Mouse (Mus musculus) midbrain, embryonic 16.5 days (tissue): Measurements from ENCODE around the gene Tle6. TPM values are rescaled to one million over a fixed set of nuclear protein-coding genes. Genes with fewer than 3 reads are reported as not detected.
A peak's percentile ranks its signal among the peaks of the same experiment; 100 is the strongest.

ENCODE experiments used
- ATAC-seq: fragments of 200-750 bp; cut with Nextera tagmentation; 2 replicates; pipeline ENCODE4 v1.8.0; 2017; ENCODE audit warnings: moderate TSS enrichment
- H3K27ac ChIP-seq: fragments of 300-500 bp; sonication (generic); 2 replicates; pipeline ENCODE4 v1.5.1; 2014; ENCODE audit warnings: mild to moderate bottlenecking, low read length, mixed read lengths
- H3K27me3 ChIP-seq: fragments of 300-500 bp; sonication (generic); 2 replicates; pipeline ENCODE4 v1.6.1; 2014; ENCODE audit warnings: low read depth, low read length, mixed read lengths; ENCODE audit not compliant: control insufficient read depth, insufficient read depth
- H3K36me3 ChIP-seq: fragments of 300-500 bp; sonication (generic); 2 replicates; pipeline ENCODE4 v1.6.1; 2014; ENCODE audit warnings: mild to moderate bottlenecking, low read length, moderate library complexity, mixed read lengths; ENCODE audit not compliant: control insufficient read depth, insufficient read depth
- H3K4me1 ChIP-seq: fragments of 300-500 bp; sonication (generic); 2 replicates; pipeline ENCODE4 v1.6.1; 2014; ENCODE audit warnings: mild to moderate bottlenecking, low read length, mixed read lengths; ENCODE audit not compliant: control insufficient read depth, insufficient read depth
- H3K4me2 ChIP-seq: fragments of 300-500 bp; sonication (generic); 2 replicates; pipeline ENCODE4 v1.6.1; 2014; ENCODE audit warnings: mild to moderate bottlenecking, low read length, mixed read lengths
- H3K4me3 ChIP-seq: fragments of 300-500 bp; sonication (generic); 2 replicates; pipeline ENCODE4 v1.5.1; 2014; ENCODE audit warnings: low read depth, mild to moderate bottlenecking, low read length, moderate library complexity, mixed read lengths
- H3K9ac ChIP-seq: fragments of 300-500 bp; sonication (generic); 2 replicates; pipeline ENCODE4 v1.6.1; 2014; ENCODE audit warnings: low read depth, low read length, mixed read lengths
- H3K9me3 ChIP-seq: fragments of 300-500 bp; sonication (generic); replicated peaks from 2 replicates; pipeline ENCODE4 v1.6.1; 2014; ENCODE audit warnings: mild to moderate bottlenecking, low read length, mixed read lengths; ENCODE audit not compliant: control insufficient read depth, poor library complexity, severe bottlenecking
- WGBS: fragments of 180-500 bp; shearing (Covaris S2); extraction: QIAGEN DNeasy Blood & Tissue Kit; methylation state at CpG from one replicate; pipeline ENCODE4 v1.1.7; 2014; 5-methylcytosine and 5-hydroxymethylcytosine counted together
- polyA plus RNA-seq: library from polyadenylated mRNA; unstranded; fragments of >200 nt; fragmentation: Nextera tagmentation; extraction: Ambion mirVana; gene quantifications from 2 replicates; pipeline ENCODE4 v1.2.1, GENCODE M21; 2015

The Tle6 gene
- polyA plus RNA-seq, 1 experiment from 2014 or later: 4.3 TPM

- Histone ChIP-seq H3K27me3 (no peaks in the 10 kb centered on the region), H3K27ac (peak within 1 kb of the TSS; percentile 89), H3K9ac (peak within 1 kb of the TSS; percentile 78), H3K4me2 (peak within 1 kb of the TSS; percentile 84), H3K4me1 (peaks cover 17% of the 10 kb centered on the region), H3K4me3 (peak within 1 kb of the TSS; percentile 68), H3K36me3 (peaks cover 12% of the 10 kb centered on the region; the same call in 1 of the 2 replicates), H3K9me3 (no peaks in the 10 kb centered on the region)
- ATAC-seq: peak; percentile 88
- 5% methylated on average over 40 of the region's 40 CpGs for WGBS
Observed at GRCm38 (mm10) chr10:81626994-81627835, 26.3 kb upstream of the Tle6 start, which contains the start of gene Sirt6. Gene Sirt6 (minus strand): TSS chr10:81627797.

DNA sequence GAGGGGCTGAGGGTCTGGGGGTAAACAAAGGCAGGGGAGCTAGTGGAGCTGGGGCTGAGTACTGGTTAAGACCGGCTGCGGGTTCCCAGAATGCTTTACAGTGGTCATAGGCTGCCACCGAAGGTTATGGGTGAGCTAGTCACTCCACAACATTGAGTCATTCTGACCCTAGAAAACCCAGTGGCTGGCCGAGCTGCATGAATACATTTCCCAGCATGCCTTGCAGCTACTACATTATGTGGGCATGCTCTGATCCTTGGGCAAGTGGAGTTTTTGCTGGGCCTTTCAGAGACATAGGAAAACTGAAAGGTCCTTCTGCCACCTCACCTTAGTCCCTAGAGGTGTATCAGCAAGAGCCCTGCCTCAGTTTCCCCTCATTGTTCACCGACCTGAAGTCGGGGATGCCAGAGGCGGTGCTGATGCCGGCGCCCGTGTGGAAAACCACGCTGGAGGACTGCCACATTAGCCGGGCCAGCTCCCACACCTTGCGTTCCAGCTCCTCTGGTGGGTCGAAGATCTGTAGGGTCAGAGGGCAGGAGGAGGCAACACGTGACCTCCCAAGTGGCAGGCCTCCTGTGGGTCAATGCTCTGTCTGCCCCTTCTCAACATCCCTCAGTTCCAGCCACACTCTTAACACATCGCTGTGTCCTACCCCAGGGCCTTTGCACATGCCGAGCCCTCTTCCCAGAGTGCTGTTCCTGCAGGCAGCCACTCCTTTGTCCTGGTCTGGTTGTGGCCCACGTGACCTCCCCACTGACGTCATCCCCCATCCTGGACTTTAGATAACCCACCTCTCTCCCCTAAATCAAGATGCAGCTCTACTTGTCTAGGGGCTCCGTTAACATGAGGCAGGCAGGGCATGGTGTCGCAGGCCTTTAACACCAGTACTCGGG lies 25.5 kb upstream of the Tle6 start:
- Histone ChIP-seq H3K4me3 (peak overlapping the region; percentile 68), H3K9me3 (no peaks in the 10 kb centered on the region), H3K27ac (peak overlapping the region; percentile 89), H3K4me2 (peak overlapping the region; percentile 84), H3K9ac (peak overlapping the region; percentile 78), H3K27me3 (no peaks in the 10 kb centered on the region), H3K4me1 (peaks cover 17% of the 10 kb centered on the region), H3K36me3 (peaks cover 19% of the 10 kb centered on the region)
- WGBS: 91% methylated on average over 22 of the region's 22 CpGs
- peak; percentile 16 for ATAC-seq

GRCm38 (mm10) chr10:81623441-81623840 lies 22.6 kb upstream of the Tle6 start:
- H3K9me3 ChIP-seq: no peaks in the 10 kb centered on the region
- peaks cover 24% of the 10 kb centered on the region for H3K36me3 ChIP-seq
- H3K4me1 ChIP-seq: peaks cover 17% of the 10 kb centered on the region
- no peak overlapping the region for H3K4me3 ChIP-seq
- 63% methylated on average over 8 of the region's 8 CpGs for WGBS
- no peak overlapping the region for H3K9ac ChIP-seq
- H3K27me3 ChIP-seq: no peaks in the 10 kb centered on the region
- H3K4me2 ChIP-seq: no peak overlapping the region
- no peak overlapping the region for H3K27ac ChIP-seq
- ATAC-seq: no peak

DNA sequence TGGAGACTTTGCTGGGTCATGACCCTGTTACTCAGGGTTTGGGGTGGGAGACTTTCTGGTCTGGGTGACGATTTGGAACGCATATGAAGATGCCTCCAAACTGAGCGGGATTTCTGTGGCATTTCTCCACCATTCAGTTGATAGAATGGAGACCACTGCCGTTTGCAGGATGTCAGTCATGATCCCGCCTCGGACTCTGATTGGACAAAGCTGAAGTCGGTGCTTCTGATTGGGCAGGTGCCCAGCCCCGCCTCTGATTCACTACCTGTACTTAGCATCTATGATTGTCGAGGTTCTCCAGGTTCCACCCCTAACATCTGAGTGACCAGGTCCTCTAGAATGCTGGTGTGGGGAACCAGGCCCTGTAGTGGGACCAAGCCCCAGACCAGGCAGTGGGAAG lies 19.9 kb upstream of the Tle6 start:
- H3K9ac ChIP-seq: no peak overlapping the region
- no peak overlapping the region for H3K4me3 ChIP-seq
- H3K4me2 ChIP-seq: no peak overlapping the region
- no peaks in the 10 kb centered on the region for H3K27me3 ChIP-seq
- H3K4me1 ChIP-seq: no peaks in the 10 kb centered on the region
- H3K9me3 ChIP-seq: no peaks in the 10 kb centered on the region
- ATAC-seq: no peak
- peaks cover 24% of the 10 kb centered on the region for H3K36me3 ChIP-seq
- H3K27ac ChIP-seq: no peak overlapping the region
- 65% methylated on average over 9 of the region's 9 CpGs for WGBS

GRCm38 (mm10) chr10:81619976-81620375 lies 19.1 kb upstream of the Tle6 start:
- Histone ChIP-seq H3K4me2 (no peak overlapping the region), H3K4me1 (no peaks in the 10 kb centered on the region), H3K9ac (no peak overlapping the region), H3K27ac (no peak overlapping the region), H3K27me3 (no peaks in the 10 kb centered on the region), H3K4me3 (no peak overlapping the region), H3K9me3 (no peaks in the 10 kb centered on the region), H3K36me3 (peaks cover 24% of the 10 kb centered on the region)
- no peak for ATAC-seq
- 92% methylated on average over 5 of the region's 5 CpGs for WGBS

GRCm38 (mm10) chr10:81615486-81615885 lies 14.6 kb upstream of the Tle6 start:
- no peak overlapping the region for H3K27ac ChIP-seq
- 75% methylated on average over 6 of the region's 6 CpGs for WGBS

DNA sequence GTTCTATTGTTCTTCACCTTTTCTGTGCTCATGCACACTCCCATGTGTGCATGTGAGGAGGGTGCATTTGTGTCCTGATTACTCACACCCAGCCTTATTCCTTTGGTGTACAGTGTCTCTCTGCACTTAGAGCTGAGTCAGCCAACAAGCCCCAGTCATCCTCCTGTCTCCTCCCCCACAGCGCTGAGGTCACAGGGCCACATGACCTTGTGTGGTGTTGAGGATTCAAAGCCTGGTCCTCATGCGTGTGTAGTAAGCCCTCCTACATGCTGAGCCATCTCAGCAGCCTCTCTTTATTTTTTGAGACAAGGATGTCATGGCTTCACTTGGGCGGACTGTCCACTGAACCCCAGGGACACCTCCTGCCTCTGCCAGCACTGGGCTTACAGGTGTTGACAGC lies 11.9 kb upstream of the Tle6 start:
- 70% methylated on average over 3 of the region's 3 CpGs for WGBS
- Histone ChIP-seq H3K27me3 (no peaks in the 10 kb centered on the region), H3K27ac (no peak overlapping the region), H3K36me3 (no peaks in the 10 kb centered on the region), H3K9me3 (no peaks in the 10 kb centered on the region), H3K4me1 (no peaks in the 10 kb centered on the region), H3K9ac (no peak overlapping the region), H3K4me2 (no peak overlapping the region), H3K4me3 (no peak overlapping the region)
- no peak for ATAC-seq

More at GRCm38 (mm10) chr10:81615486-81615885, 14.6 kb upstream of the Tle6 start:
- Histone ChIP-seq H3K4me1 (no peaks in the 10 kb centered on the region), H3K4me3 (no peak overlapping the region), H3K36me3 (no peaks in the 10 kb centered on the region), H3K4me2 (no peak overlapping the region), H3K27me3 (no peaks in the 10 kb centered on the region), H3K9me3 (no peaks in the 10 kb centered on the region), H3K9ac (no peak overlapping the region)
- no peak for ATAC-seq

- no peak overlapping the region for H3K4me2 ChIP-seq
- H3K27me3 ChIP-seq: no peaks in the 10 kb centered on the region
- no peak for ATAC-seq
- no peaks in the 10 kb centered on the region for H3K36me3 ChIP-seq
- 88% methylated on average over 1 of the region's 1 CpGs for WGBS
- H3K4me3 ChIP-seq: no peak overlapping the region
- H3K9me3 ChIP-seq: no peaks in the 10 kb centered on the region
- no peak overlapping the region for H3K27ac ChIP-seq
- peaks cover 8% of the 10 kb centered on the region for H3K4me1 ChIP-seq
- no peak overlapping the region for H3K9ac ChIP-seq
Observed at GRCm38 (mm10) chr10:81608308-81608707, 7.4 kb upstream of the Tle6 start.
